Mouse (Mus musculus): ENCODE results near the gene Parl. TPM values are rescaled to one million over a fixed set of nuclear protein-coding genes. Genes with fewer than 3 reads are reported as not detected.

Parl gene
- total and polyA plus RNA-seq, 3 experiments: 79.2 to 241 (median 126) TPM

- Histone ChIP-seq H3K4me3 (ENCODE audit: control insufficient read depth in 1 of 2, insufficient read depth in 1 of 2, low read depth in 2 of 2, low read length in 2 of 2) (no peak overlapping the region; a peak in 1 of 4 replicates), H3K27ac (ENCODE audit: control insufficient read depth, low read depth, low read length) (no peak overlapping the region), H3K4me1 (ENCODE audit: control insufficient read depth in 1 of 2, insufficient read depth in 2 of 2, low read length in 2 of 2) (no peaks in the 10 kb centered on the region), H3K79me2 (ENCODE audit: control insufficient read depth, insufficient read depth, low read length, poor library complexity) (no peaks in the 10 kb centered on the region), H3K36me3 (ENCODE audit: control insufficient read depth in 1 of 2, insufficient read depth in 2 of 2, low read length in 2 of 2) (0 out of 4 replicates have a peak, but pooled peaks cover 0 to 2% of the 10 kb centered on the region in 2 experiments), H3K27me3 (ENCODE audit: control insufficient read depth in 1 of 2, insufficient read depth in 2 of 2, low read length in 2 of 2) (no peaks in the 10 kb centered on the region; a peak in 3 of 4 replicates), H3K9me3 (replicated peaks; ENCODE audit: insufficient read depth, low read length) (no peaks in the 10 kb centered on the region), H3K9ac (ENCODE audit: control insufficient read depth, low read depth, low read length, poor library complexity, severe bottlenecking) (no peak overlapping the region)
- TF ChIP-seq MAFK (IDR thresholded peaks at IDR 0.05; ENCODE audit: borderline replicate concordance, low read depth, low read length): no peak
- DNase-seq (ENCODE audit: low read depth, low spot score): no peak
Observed at GRCm38 (mm10) chr16:20265089-20265488, 37.1 kb downstream of the Parl start.

DNA sequence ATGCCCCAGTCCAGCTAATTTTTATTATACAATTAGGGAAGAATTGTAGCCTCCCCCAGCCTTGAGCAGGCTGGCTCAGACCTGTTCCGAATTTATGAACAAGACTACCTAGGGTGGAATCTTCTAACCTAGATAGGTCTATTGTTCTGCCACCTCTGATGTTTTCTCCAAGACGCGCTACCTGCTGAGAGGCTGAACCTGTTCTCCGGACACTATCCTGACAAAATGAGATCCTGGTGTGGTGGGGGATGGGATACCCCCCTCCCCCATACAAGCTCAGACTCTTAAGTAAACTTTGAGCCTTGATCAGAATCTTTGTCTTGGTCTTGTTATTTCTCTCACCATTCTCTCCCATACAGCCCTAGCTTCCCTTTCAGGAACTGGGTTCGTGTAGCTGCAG lies 44.3 kb downstream of the Parl start:
- no peak overlapping the region for H3K27ac ChIP-seq (ENCODE audit: control insufficient read depth, low read depth, low read length)
- H3K79me2 ChIP-seq (ENCODE audit: control insufficient read depth, insufficient read depth, low read length, poor library complexity): no peaks in the 10 kb centered on the region
- H3K27me3 ChIP-seq (ENCODE audit: control insufficient read depth in 1 of 2, insufficient read depth in 2 of 2, low read length in 2 of 2): peaks cover 0 to under 1% of the 10 kb centered on the region in 2 experiments; a peak in 3 of 4 replicates
- no peaks in the 10 kb centered on the region; a peak in 1 of 4 replicates for H3K36me3 ChIP-seq (ENCODE audit: control insufficient read depth in 1 of 2, insufficient read depth in 2 of 2, low read length in 2 of 2)
- TF ChIP-seq MYB (IDR thresholded peaks at IDR 0.05; ENCODE audit: low read depth, low read length): no peak
- H3K4me3 ChIP-seq (ENCODE audit: control insufficient read depth in 1 of 2, insufficient read depth in 1 of 2, low read depth in 2 of 2, low read length in 2 of 2): no peak overlapping the region
- H3K9me3 ChIP-seq (replicated peaks; ENCODE audit: insufficient read depth, low read length): no peaks in the 10 kb centered on the region
- H3K4me1 ChIP-seq (ENCODE audit: control insufficient read depth in 1 of 2, insufficient read depth in 2 of 2, low read length in 2 of 2): no peaks in the 10 kb centered on the region
- no peak overlapping the region for H3K9ac ChIP-seq (ENCODE audit: control insufficient read depth, low read depth, low read length, poor library complexity, severe bottlenecking)
- no peak for DNase-seq (ENCODE audit: low read depth, low spot score)

- Histone ChIP-seq H3K27ac (ENCODE audit: control insufficient read depth, low read depth, low read length) (no peak overlapping the region), H3K9me3 (replicated peaks; ENCODE audit: insufficient read depth, low read length) (no peaks in the 10 kb centered on the region)
Observed at GRCm38 (mm10) chr16:20248442-20249174, 53.6 kb downstream of the Parl start.

More at GRCm38 (mm10) chr16:20248442-20249174, 53.6 kb downstream of the Parl start:
- H3K4me3 ChIP-seq (ENCODE audit: control insufficient read depth in 1 of 2, insufficient read depth in 1 of 2, low read depth in 2 of 2, low read length in 2 of 2): no peak overlapping the region
- no peaks in the 10 kb centered on the region for H3K79me2 ChIP-seq (ENCODE audit: control insufficient read depth, insufficient read depth, low read length, poor library complexity)
- H3K27me3 ChIP-seq (ENCODE audit: control insufficient read depth in 1 of 2, insufficient read depth in 2 of 2, low read length in 2 of 2): peaks cover 0 to 2% of the 10 kb centered on the region in 2 experiments; a peak in 2 of 4 replicates
- H3K36me3 ChIP-seq (ENCODE audit: control insufficient read depth in 1 of 2, insufficient read depth in 2 of 2, low read length in 2 of 2): no peaks in the 10 kb centered on the region
- DNase-seq (ENCODE audit: low read depth, low spot score): no peak
- no peak overlapping the region for H3K9ac ChIP-seq (ENCODE audit: control insufficient read depth, low read depth, low read length, poor library complexity, severe bottlenecking)
- H3K4me1 ChIP-seq (ENCODE audit: control insufficient read depth in 1 of 2, insufficient read depth in 2 of 2, low read length in 2 of 2): no peaks in the 10 kb centered on the region
- TF ChIP-seq POLR2A (IDR thresholded peaks at IDR 0.05; ENCODE audit: control insufficient read depth in 1 of 2, insufficient read depth in 1 of 2, low read depth in 1 of 2, low read length in 2 of 2, poor library complexity in 1 of 2) (no peak), BHLHE40 (IDR thresholded peaks at IDR 0.05; ENCODE audit: borderline replicate concordance, low read depth, low read length) (no peak), USF2 (IDR thresholded peaks at IDR 0.05; ENCODE audit: borderline replicate concordance in 1 of 2, insufficient read depth in 1 of 2, low read depth in 1 of 2, low read length in 2 of 2) (no peak), TCF12 (IDR thresholded peaks at IDR 0.05; ENCODE audit: low read depth, low read length) (no peak), CHD2 (IDR thresholded peaks at IDR 0.05; ENCODE audit: low read length) (no peak), NRF1 (IDR thresholded peaks at IDR 0.05; ENCODE audit: insufficient read depth, low read depth, low read length, poor library complexity, severe bottlenecking) (no peak), POLR2AphosphoS2 (IDR thresholded peaks at IDR 0.05; ENCODE audit: low read length) (no peak), TBP (IDR thresholded peaks at IDR 0.05; ENCODE audit: low read depth, low read length) (no peak), E2F4 (IDR thresholded peaks at IDR 0.05; ENCODE audit: borderline replicate concordance, low read depth, low read length) (no peak), SIN3A (IDR thresholded peaks at IDR 0.05; ENCODE audit: low read length) (no peak), ELF1 (IDR thresholded peaks at IDR 0.05; ENCODE audit: low read depth, low read length) (no peak), POLR2AphosphoS5 (IDR thresholded peaks at IDR 0.05; ENCODE audit: borderline replicate concordance, low read depth, low read length) (no peak), JUND (IDR thresholded peaks at IDR 0.05; ENCODE audit: low read depth, low read length) (no peak)

Measured in MEL (cell line).